Mouse (Mus musculus) lung, embryonic 14.5 days (tissue): ENCODE results near the gene Lin54. TPM values are rescaled to one million over a fixed set of nuclear protein-coding genes. Genes with fewer than 3 reads are reported as not detected.
A peak's percentile ranks its signal among the peaks of the same experiment; 100 is the strongest.

ENCODE experiments used
- ATAC-seq: fragments of 200-750 bp; cut with Nextera tagmentation; 2 replicates; pipeline ENCODE4 v1.8.0; 2017; ENCODE audit warnings: mild to moderate bottlenecking, moderate TSS enrichment, moderate library complexity; ENCODE audit not compliant: insufficient read depth
- DNase-seq: peaks from one replicate; pipeline ENCODE4 v3.0.0-alpha.2; 2015
- H3K27ac ChIP-seq: fragments of 300-500 bp; sonication (generic); 2 replicates; pipeline ENCODE4 v1.5.1; 2014; ENCODE audit warnings: low read depth, mild to moderate bottlenecking, moderate library complexity
- H3K27me3 ChIP-seq: fragments of 300-500 bp; sonication (generic); 2 replicates; pipeline ENCODE4 v1.6.1; 2014; ENCODE audit warnings: low read length, control low read depth; ENCODE audit not compliant: insufficient read depth
- H3K36me3 ChIP-seq: fragments of 300-500 bp; sonication (generic); 2 replicates; pipeline ENCODE4 v1.6.1; 2014; ENCODE audit warnings: control low read depth; ENCODE audit not compliant: insufficient read depth
- H3K4me1 ChIP-seq: fragments of 300-500 bp; sonication (generic); 2 replicates; pipeline ENCODE4 v1.6.1; 2014; ENCODE audit warnings: antibody characterized with exemption, control low read depth; ENCODE audit not compliant: insufficient read depth
- H3K4me2 ChIP-seq: fragments of 300-500 bp; sonication (generic); 2 replicates; pipeline ENCODE4 v1.6.1; 2014; ENCODE audit warnings: mild to moderate bottlenecking
- H3K4me3 ChIP-seq: fragments of 300-500 bp; sonication (generic); 2 replicates; pipeline ENCODE4 v1.5.1; 2014; ENCODE audit warnings: low read depth, low read length
- H3K9ac ChIP-seq: fragments of 300-500 bp; sonication (generic); 2 replicates; pipeline ENCODE4 v1.6.1; 2014
- H3K9me3 ChIP-seq: fragments of 300-500 bp; sonication (generic); 2 replicates; pipeline ENCODE4 v1.6.1; 2016; ENCODE audit warnings: low read depth, low read length, control low read depth
- CTCF ChIP-seq: IDR thresholded peaks from 2 replicates; pipeline ENCODE4 v1.5.1; 2016; ENCODE audit warnings: antibody characterized with exemption, low read depth
- WGBS: fragments of 180-500 bp; shearing (Covaris S2); extraction: QIAGEN DNeasy Blood & Tissue Kit; methylation state at CpG from one replicate; pipeline ENCODE4 v1.1.7; 2014; 5-methylcytosine and 5-hydroxymethylcytosine counted together
- polyA plus RNA-seq: library from polyadenylated mRNA; unstranded; fragments of >200 nt; fragmentation: Nextera tagmentation; extraction: Ambion mirVana; gene quantifications from 2 replicates; pipeline ENCODE4 v1.2.1, GENCODE M21; 2014

Gene Lin54
- polyA plus RNA-seq, 1 experiment from 2014 or later, result 18.5 TPM

DNA sequence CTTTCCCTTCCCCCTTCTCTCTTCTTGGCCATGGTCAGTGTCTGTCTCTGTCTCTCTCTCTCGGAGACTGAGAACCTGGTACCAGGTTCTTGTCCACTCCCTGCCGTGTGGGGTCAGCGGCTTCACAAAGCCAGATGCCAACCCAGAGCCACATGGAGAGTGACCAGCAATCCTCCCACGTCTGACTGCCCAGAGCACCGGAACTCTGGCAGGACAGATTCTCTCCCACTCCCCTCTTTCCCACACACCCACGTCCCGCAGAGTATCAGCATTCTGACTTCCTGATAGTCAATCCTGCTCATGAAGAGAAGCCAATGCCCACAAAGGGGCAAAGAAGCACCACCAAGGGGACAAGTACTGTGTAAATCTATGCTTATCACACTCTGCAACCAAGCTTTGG is 76.8 kb downstream of the Lin54 start:
- peak overlapping the region; percentile 10; the same call in 1 of the 2 replicates for H3K4me3 ChIP-seq
- 63% methylated on average over 7 of the region's 7 CpGs for WGBS
- H3K27ac ChIP-seq, result no peak overlapping the region
- peaks cover 97% of the 10 kb centered on the region for H3K36me3 ChIP-seq
- no peaks in the 10 kb centered on the region for H3K27me3 ChIP-seq
- no peak for DNase-seq
- peaks cover 17% of the 10 kb centered on the region; the same call in 1 of the 2 replicates for H3K4me1 ChIP-seq
- no peaks in the 10 kb centered on the region for H3K9me3 ChIP-seq
- ATAC-seq, result no peak
- TF ChIP-seq CTCF, result no peak
- no peak overlapping the region for H3K9ac ChIP-seq
- peak overlapping the region; percentile 46; the same call in 1 of the 2 replicates for H3K4me2 ChIP-seq

DNA sequence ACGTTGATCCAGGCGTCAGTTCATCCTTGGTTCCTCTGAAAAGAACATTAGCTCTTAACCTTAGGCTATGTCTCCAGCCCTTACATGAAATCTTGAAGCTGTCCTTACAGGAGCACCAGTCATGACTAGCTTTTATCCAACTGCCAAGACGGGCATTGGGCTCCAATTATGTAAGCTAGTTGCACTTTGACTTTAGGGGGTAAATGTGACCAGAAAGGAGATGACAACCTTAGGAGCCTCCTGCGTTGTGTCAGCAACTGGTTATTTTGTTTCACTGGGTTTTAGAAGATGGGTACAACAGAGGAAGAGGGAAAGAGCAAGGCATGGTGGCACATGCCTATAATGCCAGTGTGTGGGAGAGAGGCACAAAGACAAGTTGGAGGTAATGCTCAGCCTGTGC is 81.6 kb downstream of the Lin54 start:
- H3K9me3 ChIP-seq, result no peaks in the 10 kb centered on the region
- H3K4me2 ChIP-seq, result no peak overlapping the region
- no peaks in the 10 kb centered on the region for H3K27me3 ChIP-seq
- no peak overlapping the region for H3K27ac ChIP-seq
- no peak overlapping the region for H3K9ac ChIP-seq
- WGBS, result 60% methylated on average over 4 of the region's 4 CpGs
- H3K36me3 ChIP-seq, result peaks cover 57% of the 10 kb centered on the region
- DNase-seq (no peak), ATAC-seq (no peak)
- TF ChIP-seq CTCF, result no peak
- no peak overlapping the region for H3K4me3 ChIP-seq
- H3K4me1 ChIP-seq, result peaks cover 14% of the 10 kb centered on the region

DNA sequence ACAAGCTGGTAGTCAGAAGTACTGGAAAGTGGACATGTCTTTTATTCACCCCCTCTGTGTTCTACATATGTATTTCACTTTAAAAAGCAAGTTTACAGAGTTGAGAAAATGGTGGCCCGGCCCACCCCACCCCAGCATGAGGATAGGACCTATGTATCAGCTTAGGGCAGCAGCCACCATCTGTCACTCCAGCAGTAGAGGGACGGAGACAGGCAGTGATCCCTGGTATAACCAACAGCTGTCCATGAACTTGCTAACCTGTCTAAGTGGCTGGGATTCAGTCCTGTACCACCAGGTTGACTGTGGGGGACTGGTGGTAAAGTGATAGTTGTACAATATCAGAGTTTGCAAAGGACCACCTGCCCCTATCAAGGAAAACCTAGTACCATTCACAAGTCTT is 82.4 kb downstream of the Lin54 start:
- H3K4me1 ChIP-seq, result peaks cover 14% of the 10 kb centered on the region
- H3K36me3 ChIP-seq, result peaks cover 49% of the 10 kb centered on the region
- no peak overlapping the region for H3K4me2 ChIP-seq
- DNase-seq (no peak), ATAC-seq (no peak)
- no peaks in the 10 kb centered on the region for H3K27me3 ChIP-seq
- no peak overlapping the region for H3K4me3 ChIP-seq
- no peak for TF ChIP-seq CTCF
- no peak overlapping the region for H3K9ac ChIP-seq
- H3K9me3 ChIP-seq, result no peaks in the 10 kb centered on the region
- no peak overlapping the region for H3K27ac ChIP-seq
- 74% methylated on average over 2 of the region's 2 CpGs for WGBS

DNA sequence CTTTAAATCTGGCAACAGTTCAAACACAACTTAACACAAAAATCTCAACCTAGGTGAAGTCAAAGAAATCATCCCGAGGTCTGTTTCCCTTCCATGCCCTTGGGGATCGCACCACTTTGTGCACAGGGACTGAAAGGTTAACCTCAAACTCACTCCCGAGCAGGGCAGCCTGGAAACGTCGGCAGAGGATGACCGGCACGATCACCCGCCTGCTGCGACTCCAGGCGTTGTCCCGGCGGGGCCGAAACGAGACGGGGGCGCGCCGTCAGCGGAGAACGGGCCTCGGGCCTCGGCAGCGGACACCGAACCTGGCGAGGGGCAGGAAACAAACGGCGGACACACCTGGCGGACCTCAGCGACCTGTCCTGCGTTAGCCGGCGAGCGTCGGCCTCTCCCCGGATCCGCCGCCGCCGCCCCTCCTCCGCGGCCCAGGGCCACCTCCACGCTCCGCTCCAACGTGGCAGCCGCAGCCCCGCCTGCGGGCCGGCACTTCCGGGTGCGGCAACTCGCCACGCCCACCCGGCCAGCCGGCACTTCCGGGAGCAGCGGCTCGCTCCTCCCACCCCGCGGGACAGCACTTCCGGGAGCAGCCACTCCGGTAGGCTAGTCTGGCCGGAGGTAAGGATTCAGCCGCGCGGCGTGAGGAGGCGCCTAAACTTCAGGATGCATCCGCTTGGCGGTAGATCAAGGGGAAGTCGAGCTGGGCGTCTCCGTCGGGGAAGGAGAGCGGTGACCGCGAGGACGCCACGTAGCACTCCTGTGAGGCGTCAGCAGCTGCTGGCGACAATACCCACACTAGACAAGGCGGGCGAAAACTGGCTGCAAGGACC is 84.5 kb downstream of the Lin54 start, which contains the start of gene Sec31a:
Gene Sec31a (minus strand): TSS at position 474 of the 830 bp plus-strand sequence.
- no peak for TF ChIP-seq CTCF
- Histone ChIP-seq H3K4me3 (peak within 1 kb of the TSS; percentile 84), H3K27ac (peak within 1 kb of the TSS; percentile 94), H3K9me3 (no peaks in the 10 kb centered on the region), H3K27me3 (no peaks in the 10 kb centered on the region), H3K9ac (peak within 1 kb of the TSS; percentile 82), H3K4me2 (peak within 1 kb of the TSS; percentile 72), H3K36me3 (peaks cover 37% of the 10 kb centered on the region), H3K4me1 (peaks cover 12% of the 10 kb centered on the region; the same call in 1 of the 2 replicates)
- peak; percentile 98 for DNase-seq
- peak; percentile 97 for ATAC-seq
- under 1% methylated on average over 82 of the region's 82 CpGs for WGBS

DNA sequence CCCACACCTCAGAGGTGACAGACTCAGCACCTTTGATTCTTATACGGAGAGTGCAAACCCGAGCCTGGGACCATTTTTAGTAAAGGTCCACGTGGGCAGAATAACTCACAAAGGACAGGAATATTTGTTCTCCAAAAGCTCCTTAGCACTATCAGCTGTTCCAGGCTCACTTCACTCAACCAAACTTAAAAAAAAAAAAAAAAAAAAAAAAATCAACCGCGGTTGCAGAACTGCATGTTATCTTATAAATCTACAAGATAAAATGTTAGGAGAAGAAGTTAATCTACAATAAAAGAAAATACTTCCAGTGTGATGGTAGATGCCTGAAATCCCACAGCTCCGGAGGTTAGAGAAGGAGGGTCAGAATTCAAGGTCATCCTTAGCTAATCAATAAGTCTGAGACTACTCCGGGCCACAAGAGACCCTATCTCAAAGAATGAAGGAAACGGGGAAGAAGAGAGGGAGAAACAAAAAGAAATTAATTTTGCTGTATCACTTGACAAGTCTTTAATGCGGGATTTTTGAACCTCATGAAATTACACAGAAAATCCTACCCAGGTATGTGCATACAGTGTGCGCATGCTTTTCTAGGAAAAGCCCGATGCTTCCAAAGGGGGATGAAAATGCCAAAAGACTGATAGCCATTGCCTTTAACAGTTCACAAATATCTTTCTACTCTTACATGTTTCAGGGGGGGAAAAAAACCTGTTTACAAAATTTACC is 85.8 kb downstream of the Lin54 start:
- 33% methylated on average over 11 of the region's 11 CpGs for WGBS
- no peak for TF ChIP-seq CTCF

DNA sequence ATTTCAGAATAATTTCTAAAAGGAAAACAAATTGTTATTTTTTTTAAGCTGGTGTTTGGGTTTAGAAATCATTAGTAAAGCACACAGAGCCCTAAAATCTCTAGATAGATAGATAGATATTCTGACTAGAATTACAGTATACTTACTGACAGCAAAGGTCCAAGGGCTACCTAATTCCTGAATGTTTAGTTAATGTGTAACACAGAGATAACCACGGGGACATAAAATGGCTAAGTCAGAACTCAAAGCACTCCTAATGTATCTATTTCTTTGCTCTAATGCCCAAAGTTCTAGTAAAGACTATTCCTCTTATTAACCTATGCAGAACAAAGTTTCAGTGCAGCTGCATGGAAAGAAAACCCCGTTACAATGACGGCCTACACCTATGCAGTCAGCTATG is 87.6 kb downstream of the Lin54 start:
- H3K4me3 ChIP-seq, result no peak overlapping the region
- no peak overlapping the region for H3K4me2 ChIP-seq
- no peak overlapping the region for H3K27ac ChIP-seq
- no peaks in the 10 kb centered on the region for H3K9me3 ChIP-seq
- no peak overlapping the region for H3K9ac ChIP-seq
- peaks cover 17% of the 10 kb centered on the region; the same call in 1 of the 2 replicates for H3K36me3 ChIP-seq
- no peaks in the 10 kb centered on the region for H3K27me3 ChIP-seq
- no peak for TF ChIP-seq CTCF
- ATAC-seq (no peak), DNase-seq (no peak)
- WGBS, result 54% methylated on average over 3 of the region's 3 CpGs
- peaks cover 12% of the 10 kb centered on the region; the same call in 1 of the 2 replicates for H3K4me1 ChIP-seq

More for the DNA sequence above, 85.8 kb downstream of the Lin54 start:
- H3K27me3 ChIP-seq, result no peaks in the 10 kb centered on the region
- H3K36me3 ChIP-seq, result peaks cover 25% of the 10 kb centered on the region
- no peak for ATAC-seq
- no peaks in the 10 kb centered on the region for H3K9me3 ChIP-seq
- no peak for DNase-seq
- H3K4me1 ChIP-seq, result peaks cover 12% of the 10 kb centered on the region; the same call in 1 of the 2 replicates
- H3K4me2 ChIP-seq, result peak overlapping the region; percentile 72
- peak overlapping the region; percentile 84 for H3K4me3 ChIP-seq
- peak overlapping the region; percentile 82 for H3K9ac ChIP-seq
- no peak overlapping the region; the same call in 1 of the 2 replicates for H3K27ac ChIP-seq

DNA sequence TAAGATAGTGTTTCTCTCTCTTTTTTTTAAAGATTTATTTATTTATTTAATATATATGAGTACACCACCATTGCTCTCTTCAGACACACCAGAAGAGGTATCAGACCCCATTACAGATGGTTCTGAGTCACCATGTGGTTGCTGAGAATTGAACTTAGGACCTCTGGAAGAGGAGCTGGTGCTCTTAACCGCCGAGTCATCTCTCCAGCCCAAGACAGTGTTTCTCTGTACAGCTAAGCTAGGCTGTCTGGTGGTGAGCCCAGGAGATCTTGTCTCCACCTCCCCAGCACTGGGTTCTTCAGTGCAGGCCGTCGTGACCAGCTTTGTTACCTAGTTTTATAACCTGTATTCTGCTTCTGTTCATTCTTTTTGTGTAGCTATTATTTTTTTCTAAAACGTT is 90.2 kb downstream of the Lin54 start:
- Histone ChIP-seq H3K4me1 (peaks cover 7% of the 10 kb centered on the region; the same call in 1 of the 2 replicates), H3K4me3 (no peak overlapping the region), H3K27ac (no peak overlapping the region), H3K9ac (no peak overlapping the region), H3K9me3 (no peaks in the 10 kb centered on the region), H3K4me2 (no peak overlapping the region), H3K36me3 (peaks cover 39% of the 10 kb centered on the region), H3K27me3 (no peaks in the 10 kb centered on the region)
- WGBS, result 90% methylated on average over 5 of the region's 5 CpGs
- TF ChIP-seq CTCF, result no peak
- DNase-seq (no peak), ATAC-seq (no peak)
